Mouse (Mus musculus) heart, adult 8-10 months (tissue): ENCODE measurements around the gene Pheta1. TPM values are rescaled to one million over a fixed set of nuclear protein-coding genes. Genes with fewer than 3 reads are reported as not detected.

Experiments
- DNase-seq: peaks from one replicate; pipeline ENCODE4 v3.0.0; 2022; ENCODE audit warnings: low spot score
- total RNA-seq, 4 experiments: library from RNA; stranded (reverse); gene quantifications; 2 replicates each; pipeline ENCODE4 v1.2.4; 2022

Pheta1 gene
- total RNA-seq, 4 experiments from 2014 or later, result 8.6 to 10.1 (median 9.1) TPM

DNA sequence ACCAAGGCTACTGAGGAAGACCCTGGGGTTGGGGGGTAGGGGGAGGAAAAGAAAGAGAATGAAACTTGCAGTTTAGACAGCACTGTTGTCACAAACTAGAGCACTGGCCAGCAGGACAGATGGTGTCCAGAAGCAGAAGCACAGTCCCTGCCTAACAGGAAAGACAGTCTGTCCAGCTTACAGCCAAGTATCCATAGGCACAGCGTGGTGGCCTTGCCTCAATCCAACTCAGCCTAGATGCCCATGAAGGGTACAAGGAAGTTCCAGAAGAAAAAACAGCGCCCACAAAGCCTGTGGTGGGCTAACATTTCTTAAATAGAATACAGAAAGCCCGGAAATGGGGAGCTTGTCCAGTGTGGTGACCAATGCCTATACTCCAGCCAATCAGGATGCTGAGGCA lies 23.2 kb upstream of the Pheta1 start:
- DNase-seq, result no peak

DNA sequence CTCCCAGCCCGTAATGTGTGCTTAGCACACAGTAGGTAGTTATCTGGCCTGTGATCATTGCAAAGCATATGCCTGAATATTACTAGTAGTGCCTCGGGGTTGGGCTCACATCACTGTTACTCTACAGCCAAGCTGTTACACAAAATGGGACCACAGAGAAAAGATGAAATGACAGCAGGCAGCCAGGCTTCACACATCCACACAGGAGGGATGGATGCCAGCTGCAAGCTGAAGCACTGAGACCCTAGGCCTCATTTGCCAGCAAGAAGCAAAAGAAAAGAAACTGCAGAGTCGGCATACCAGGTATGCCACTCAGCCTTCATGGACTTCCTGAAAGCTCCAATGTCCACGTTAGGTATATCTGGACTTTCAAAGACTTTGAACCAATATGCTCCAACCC lies 20.9 kb upstream of the Pheta1 start:
- DNase-seq, result no peak

DNA sequence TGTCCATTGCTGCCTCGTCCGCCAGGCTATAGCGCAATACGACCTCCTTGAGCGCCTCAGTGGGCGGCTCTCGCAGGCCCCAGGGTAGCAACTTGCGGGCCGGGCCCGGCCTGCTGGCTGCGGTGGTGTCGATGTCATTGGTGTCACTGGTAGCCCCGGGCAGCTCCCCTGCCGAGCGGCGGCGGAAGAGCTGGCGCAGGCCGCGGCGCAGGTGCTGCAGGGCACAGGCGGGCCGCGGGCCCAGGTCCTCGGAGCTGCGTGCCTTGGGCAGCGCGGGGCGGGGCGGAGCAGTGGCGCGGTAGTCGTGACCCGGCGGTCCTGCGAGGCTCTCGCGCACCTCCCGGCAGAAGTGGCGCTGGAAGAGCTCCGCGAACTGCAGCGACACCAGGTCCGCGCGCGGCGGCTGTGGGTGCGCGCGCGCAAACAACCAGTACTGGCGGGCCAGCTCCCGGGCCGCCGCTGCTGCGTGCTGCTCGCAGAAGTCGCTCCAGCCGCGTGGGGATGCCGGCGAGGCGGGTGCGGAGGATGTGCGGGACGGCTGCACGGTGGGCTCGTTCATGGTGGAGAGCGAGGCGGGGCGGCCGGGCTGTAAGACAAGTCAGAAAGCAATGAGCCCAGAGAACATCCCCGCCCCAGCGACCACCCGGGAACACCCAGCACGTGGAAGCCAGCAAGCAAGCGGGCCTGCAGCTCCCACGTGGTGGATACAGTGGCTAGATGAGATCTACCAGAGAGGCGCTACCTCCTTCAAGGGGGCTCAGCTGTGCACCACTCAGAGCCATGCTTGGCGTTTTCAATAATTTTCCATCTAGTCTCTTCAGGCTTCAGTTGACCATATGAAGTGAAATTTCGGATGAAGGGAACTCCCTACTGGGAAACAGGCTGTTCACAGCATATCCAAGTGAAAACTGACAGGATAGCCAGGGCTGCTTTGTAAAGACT lies 20.0 kb upstream of the Pheta1 start:
- DNase-seq, result no peak

DNA sequence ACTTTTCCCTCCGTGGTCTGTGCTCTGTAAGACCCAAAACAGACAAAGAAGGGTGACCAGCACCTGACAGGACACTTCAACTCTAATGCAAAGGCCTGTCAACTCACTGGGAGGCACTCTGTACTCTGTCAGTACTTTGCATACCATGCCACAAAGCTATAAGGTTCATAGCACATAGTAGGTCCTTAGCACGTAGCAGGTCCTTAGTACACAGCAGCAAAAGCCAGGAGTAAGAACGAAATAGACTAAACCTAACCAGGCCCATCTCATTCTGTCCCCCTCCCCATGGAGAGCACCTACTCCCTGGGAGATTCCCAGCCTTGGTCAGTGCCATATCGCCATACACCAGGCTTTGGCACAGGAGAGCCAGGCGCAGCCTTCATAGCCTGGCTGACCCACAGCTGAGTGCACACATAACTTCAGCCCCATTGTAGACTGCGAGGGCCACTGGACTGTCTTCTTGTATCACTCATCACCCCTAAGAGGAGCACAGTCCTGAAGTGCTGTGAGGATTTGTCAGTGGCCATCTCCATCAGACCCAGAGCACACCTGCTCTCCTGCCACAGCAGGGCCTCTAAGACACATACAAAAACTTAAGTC lies 17.7 kb upstream of the Pheta1 start:
- DNase-seq, result no peak

DNA sequence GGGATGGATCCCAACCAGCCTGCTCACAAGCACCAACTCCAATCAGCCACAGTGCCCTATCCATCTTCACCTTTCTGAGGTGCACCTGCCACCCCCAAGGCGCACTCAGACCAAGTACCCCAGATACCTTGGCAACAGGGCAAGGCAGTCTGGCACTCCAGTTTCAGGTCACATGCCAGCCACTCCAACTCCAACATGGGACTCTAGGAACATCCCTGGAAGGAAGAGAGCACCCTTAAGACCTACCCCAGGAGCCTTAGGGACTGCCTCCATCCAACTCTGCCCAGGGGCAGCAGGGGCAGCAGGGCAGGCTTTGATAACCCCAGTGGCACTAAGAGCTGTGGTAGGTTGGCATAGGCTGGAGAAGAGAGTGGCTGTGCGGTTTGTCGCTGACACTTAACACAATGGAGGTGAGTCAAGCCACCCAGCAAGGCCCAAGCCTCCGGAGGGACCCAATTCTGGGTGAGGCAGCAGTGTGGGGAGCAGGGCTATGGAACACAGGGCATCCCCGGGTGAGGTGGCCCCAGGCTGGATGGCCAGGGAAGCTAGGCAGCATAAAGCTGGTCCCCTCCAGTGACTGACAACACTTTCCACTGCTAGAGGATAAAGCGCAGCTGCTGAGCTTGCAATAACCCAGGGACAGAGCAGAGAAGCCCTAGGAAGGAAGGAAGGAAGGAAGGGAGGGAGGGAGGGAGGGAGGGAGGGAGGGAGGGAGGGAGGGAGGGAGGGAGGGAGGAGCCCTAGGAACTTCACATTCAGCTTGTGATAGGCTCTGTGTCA lies 16.2 kb upstream of the Pheta1 start:
- no peak for DNase-seq

DNA sequence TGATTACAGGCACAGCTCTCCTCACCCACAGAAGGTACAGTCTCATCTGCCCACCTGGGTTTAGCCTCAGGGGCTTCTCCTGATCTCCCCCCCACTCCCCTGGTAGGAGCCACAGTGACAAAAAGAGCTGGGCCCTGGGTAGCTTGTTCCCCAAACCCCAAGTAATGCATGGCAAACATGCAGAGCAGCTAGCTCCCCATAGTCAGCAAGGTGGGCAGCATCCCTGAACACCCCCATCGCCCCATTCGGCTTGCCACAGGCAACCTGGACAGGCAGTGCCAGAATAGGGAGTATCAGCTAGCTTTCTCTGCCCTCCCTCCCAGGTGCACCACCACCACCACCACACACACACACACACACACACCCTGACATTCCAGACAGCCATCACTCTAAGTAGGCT lies 15.6 kb upstream of the Pheta1 start:
- DNase-seq, result no peak

DNA sequence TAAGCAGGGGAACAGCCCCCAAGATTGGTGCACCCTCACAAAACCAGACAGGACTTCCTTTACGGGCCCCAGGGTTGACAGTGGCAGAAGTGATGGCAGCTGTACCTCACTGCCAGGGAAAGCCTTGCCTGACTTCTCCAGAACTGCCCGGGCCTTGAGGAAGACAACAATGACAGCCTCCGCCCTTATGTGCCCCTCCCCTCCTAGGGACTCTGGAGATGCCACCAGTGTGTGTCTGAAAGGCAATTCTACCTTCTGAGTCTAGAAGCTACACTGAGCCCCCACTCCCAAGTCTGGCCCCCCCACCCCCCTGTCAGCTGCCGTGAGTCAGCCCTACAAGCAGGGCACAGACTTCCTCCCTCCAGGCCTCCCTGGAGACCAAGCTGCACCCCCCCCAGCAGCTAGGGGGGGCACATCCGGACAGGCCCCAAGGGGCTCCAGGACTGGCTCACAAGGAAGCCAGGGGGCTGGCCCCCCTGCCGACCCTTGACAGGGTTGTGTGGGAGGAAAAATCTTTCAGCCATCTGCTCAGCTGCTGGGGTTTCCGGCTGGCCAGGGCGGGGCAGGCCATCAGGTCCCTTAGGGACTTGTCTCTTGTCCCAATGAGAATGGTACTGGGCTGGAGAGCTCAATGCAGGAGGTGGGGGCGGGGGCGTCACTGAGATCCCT lies 15.1 kb upstream of the Pheta1 start:
- peak; percentile 86 for DNase-seq

DNA sequence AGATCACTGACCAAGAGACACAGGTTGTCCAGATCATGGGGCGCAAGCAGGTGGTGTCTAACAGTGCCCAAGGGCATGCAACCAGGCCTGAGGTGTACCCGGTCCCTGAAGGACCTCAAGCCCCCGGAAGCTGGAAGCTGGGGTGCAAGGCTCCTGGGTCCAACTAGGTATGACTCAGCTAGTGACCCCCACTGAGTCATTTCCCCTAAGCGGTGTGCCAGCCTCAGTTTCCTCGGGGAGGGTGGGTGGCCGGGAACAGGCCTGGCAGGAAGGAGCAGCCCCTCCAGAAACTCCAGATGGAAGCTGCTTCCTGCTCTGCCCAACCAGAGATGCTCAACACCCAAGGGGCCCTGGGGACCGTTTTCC lies 14.6 kb upstream of the Pheta1 start:
- no peak for DNase-seq

DNA sequence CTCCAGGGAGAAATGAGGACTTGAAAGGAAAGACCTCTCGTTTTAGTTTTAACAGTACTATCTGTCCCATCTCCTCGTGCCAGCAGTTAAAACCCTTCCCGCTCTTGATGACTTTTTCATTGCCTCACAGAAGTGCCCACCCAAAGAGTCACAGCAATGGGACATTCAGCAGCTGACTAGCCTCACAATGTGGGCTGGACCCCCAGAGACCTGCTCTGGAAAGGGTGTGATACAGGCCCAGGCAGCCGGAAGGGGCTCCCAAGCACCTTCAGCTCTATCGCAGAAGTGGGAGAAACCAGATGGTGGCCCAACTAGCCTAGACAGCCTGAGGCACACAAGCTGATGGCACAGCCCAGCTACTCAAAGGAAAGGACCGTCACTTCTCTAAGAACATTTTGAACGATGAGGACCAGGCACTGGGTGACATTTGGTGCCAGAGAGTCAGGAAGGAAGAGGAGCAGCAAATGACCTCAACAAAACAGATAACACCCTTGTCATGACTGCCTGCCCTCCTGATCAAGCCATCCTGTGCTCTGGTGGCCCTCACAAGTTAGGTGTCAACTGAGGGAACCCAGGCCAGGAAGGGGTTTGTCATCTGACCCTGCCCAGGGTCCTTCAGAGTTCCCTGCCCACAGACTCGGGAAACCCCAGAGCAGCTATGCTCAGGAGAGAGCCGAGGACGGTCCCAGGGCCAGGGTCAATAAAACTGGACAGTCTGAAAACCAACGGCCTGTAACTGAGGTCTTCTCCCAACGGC lies 13.6 kb upstream of the Pheta1 start:
- DNase-seq, result no peak

DNA sequence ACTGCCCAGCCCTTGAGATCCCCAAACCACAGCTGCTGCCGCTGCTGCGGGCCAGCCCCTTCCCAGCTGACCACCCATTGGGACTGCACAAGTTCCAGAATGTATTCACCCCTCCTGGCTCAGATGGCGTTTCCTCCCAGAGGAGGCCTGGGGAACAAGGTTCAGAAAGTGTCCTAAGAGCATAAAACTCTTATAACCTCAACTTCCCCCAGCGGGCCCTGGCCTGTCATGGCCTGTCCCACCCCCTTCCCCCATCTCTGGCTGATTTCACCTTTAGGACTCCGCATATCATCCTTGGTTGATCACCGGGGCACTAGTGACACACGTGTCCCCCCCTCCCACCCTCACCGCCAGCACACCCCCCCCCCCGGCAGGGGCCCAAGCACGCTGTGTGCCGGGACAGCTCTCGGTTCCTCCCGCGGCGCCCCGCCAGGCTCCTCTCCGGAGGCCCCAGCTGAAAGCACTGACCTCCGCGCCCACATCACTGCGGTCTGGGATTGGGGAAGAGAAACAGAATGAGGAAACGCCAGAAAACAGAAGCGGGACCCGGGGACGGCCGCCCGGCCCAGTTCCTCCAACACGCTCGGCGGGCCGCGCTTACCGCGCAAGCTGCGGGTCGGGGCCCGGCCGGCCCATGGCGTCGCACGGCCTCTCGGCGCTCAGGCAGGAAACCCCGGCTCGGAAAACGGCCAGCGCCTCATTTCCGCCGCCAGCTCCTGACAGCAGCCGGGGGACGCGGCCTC lies 12.7 kb upstream of the Pheta1 start:
- peak; percentile 85 for DNase-seq

DNA sequence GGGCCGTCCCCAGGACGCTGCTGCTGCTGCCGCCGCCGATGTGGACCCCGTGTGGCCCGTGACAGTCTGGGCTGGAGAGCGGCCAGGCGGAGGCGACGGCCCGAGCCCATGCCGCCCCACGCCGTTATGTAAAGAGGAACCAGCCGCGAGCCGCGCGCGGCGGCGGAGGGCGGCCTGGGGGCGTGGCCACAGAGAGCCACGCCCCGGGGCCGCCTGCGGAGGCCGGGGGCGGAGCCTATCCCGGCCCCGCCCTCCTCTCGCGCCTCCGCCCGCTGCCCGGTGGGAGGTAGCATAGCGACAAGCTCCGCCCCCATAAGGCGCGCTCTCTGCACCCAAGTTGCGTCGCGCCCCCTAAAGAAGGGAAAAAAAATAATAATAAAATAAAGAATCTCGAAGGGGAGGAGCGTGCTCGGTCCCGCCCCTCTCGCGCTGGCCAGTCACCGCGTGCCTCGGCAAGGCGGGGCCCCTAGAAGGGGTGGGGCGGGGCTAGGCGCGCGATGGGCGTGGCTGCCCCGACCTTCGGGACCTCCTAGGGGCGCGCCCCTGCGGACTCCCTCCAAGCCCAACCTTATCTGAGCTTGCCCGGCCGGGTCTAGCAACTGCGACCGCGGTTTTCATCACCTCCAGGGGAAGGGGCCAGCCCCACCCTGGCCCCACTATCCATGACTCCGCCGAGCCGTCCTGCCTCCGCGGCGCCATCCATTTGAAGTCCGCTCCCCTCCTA lies 11.9 kb upstream of the Pheta1 start:
- DNase-seq, result peak; percentile 92

DNA sequence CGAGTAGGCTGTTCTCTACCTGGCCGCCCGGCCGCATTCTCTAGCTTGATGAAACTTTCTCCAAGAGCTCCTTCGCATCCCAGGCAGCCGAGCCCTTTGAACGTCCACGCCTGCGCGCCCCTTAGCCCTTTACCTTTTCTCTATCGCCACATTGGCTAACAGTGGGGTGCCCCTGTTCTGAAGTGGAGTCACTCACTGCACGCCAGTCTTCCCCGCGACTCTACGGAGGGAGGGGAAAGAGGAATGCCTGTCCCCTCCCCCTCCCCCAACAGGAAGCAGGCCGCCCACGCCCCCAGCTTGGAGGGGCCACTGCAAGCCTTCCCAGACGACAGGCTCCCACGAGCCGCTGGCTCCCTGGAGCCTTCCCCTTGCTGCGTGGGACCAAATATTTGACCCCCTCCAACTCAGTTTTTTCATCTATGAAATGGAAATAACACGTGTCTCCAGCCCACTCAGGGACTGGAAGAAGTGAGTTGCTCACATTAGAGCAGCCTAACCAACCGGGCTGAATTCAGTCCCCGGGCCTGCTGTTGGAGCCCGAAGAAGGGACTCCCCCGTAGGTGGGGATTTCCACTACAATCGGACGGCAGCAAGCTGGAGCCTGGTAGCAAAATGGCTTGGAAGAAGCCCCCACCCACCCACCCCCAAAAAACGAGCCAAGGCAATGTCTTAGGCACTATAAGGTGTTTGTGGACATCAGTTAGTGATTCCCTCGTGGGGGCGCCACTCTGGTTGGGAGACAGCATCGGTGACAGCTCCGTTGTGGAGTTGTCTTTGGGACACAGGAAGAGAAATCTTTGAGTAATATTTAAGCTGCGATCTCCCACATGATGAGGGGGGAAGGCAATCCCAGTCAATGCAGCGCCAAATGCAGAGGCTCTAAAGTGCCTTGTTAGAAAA lies 11.1 kb upstream of the Pheta1 start, which contains the start of gene Sh2b3:
TSS of gene Sh2b3 (minus strand) at position 206 of the 900 bp plus-strand sequence.
- no peak for DNase-seq

DNA sequence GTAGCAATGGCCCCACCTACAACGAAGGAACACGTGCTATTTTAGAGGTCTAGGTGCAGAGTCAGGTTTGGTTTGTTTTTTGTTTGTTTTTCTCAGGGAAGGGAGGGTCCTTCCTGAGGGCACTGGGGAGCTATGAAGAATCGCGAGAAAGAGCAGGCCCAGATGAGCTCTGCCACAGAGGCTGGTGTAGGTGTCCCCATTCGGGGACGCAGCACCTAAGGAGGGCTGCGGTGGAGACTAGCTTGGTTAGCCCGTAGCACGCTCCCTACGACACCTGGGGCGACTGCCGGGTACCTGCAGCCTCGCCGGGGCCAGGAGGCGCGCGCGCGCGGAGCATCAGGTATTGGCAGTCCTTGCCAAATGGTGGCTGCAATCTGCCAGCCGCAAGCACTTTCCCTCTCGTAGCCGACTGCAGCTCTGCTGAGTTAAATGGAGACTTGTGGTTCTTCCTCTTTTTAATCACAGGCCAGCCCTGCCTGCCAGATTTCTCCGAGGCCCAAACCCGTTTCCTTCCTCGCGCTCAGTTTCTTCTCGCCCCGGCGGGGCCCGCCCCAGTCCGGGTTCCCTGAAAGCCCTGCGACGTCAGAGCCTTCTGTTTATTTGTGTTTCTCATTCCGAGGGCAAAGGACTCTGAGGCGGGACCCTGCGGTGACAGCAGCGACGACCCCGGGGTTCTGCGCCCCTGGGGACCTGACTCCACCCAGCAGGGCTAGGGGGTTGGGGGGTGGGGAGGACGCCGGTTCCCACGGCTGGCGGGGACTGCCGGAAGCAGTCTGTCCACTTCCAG lies 10.2 kb upstream of the Pheta1 start:
- DNase-seq, result peak; percentile 83

DNA sequence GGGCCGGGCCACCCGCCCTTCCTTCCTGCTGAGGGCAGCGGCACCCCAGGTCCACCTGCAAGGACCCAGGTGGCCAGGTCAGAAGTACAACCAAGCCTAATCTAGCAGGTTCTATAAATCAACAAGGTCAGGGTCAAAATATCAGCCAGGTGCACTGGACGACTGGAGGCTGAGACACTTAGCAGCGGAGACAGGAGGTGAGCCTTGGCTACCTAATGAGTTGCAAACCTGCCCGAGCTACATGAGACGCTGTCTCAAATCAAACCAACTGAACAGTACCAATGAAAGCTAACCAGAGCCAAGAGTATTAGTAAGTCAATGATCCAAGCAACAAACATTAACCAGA lies 9.7 kb upstream of the Pheta1 start:
- no peak for DNase-seq

DNA sequence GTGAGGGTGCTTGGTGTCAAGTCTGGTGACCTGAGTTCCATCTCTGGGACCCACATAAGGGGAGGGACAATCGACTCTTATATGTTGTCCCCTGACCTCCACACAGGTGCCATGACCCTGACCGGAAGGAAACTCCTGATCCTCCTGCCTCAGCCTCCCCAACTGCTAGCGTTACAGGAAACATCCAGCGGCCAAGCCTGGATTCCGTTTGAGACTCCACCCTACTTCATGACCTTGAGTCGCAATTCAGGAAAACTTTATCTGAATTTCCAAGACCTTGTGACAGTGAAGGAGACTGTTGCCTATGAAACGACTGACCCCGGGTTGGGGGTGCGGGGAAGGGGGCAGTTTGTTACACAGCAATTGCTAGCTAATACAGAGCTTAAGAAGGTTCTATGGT lies 7.3 kb upstream of the Pheta1 start:
- DNase-seq, result no peak

DNA sequence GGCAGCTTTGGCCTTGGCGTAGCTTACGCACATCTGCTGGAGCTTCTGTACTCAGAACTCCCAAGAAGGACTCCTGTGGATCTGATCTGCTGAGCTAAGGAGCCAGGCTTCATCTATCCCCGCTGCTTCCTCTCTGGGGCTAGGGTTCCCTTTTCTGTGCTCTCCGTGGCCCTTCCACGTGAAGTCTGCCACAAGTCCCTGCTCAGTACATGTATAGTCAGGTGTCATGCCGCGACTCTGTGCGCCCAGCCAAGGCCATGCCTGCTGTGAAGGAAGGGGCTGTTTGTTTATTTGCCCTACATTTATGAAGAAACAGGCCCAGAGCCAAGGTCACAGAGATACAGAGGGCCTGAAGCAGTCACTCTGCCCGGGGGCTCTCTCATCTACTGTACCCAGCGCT lies 6.8 kb upstream of the Pheta1 start:
- DNase-seq, result no peak

DNA sequence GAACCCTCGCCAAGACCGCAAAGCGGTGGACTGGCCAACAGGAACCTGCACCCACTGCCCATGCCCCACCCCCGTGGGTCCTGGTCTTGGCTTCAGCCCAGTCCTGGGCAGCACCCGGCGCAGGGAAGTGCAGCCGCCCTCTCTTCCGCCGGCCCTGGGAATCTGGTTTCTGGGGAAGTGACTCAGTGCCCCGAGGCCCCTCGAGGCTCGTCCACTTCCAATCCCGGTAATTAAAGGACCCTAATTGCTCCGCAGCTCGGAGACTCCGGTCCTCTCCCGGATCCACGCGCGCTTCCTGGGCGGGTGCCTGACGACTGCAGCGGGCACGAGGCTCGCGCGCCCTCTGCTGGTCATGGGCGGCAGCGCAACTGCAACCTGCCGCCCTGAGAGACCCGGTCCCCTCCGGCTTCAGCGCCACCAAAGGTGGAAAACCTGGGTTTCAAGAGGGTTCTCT lies 6.1 kb upstream of the Pheta1 start:
- DNase-seq, result peak; percentile 85
